Mouse (Mus musculus) neural tube, embryonic 13.5 days (tissue): Measurements from ENCODE around the gene Zfp429. TPM values are rescaled to one million over a fixed set of nuclear protein-coding genes. Genes with fewer than 3 reads are reported as not detected.
"Not testable (repeated sequence)": the region's sequence is repeated elsewhere in the genome, so short reads cannot be mapped to it uniquely, and the experiment has no call there.

Experiments
- ATAC-seq: fragments of 200-750 bp; cut with Nextera tagmentation; 2 replicates; pipeline ENCODE4 v1.8.0; 2017; ENCODE audit warnings: low read depth, mild to moderate bottlenecking, moderate TSS enrichment, moderate library complexity
- H3K27ac ChIP-seq: fragments of 300-500 bp; sonication (generic); replicated peaks from 2 replicates; pipeline ENCODE4 v1.5.1; 2015; ENCODE audit warnings: moderate library complexity, mild to moderate bottlenecking, inconsistent platforms
- H3K27me3 ChIP-seq: fragments of 300-500 bp; sonication (generic); 2 replicates; pipeline ENCODE4 v1.6.1; 2015; ENCODE audit warnings: mild to moderate bottlenecking, inconsistent platforms
- H3K36me3 ChIP-seq: fragments of 300-500 bp; sonication (generic); 2 replicates; pipeline ENCODE4 v1.6.1; 2015; ENCODE audit warnings: mild to moderate bottlenecking, inconsistent platforms
- H3K4me1 ChIP-seq: fragments of 300-500 bp; sonication (generic); replicated peaks from 2 replicates; pipeline ENCODE4 v1.6.1; 2015; ENCODE audit warnings: inconsistent platforms
- H3K4me2 ChIP-seq: fragments of 300-500 bp; sonication (generic); 2 replicates; pipeline ENCODE4 v1.6.1; 2015; ENCODE audit warnings: inconsistent platforms, mild to moderate bottlenecking, moderate library complexity
- H3K4me3 ChIP-seq: fragments of 300-500 bp; sonication (generic); 2 replicates; pipeline ENCODE4 v1.5.1; 2015; ENCODE audit warnings: mild to moderate bottlenecking, inconsistent platforms
- H3K9ac ChIP-seq: fragments of 300-500 bp; sonication (generic); 2 replicates; pipeline ENCODE4 v1.6.1; 2015; ENCODE audit warnings: moderate library complexity, mild to moderate bottlenecking, inconsistent platforms
- H3K9me3 ChIP-seq: fragments of 300-500 bp; sonication (generic); 2 replicates; pipeline ENCODE4 v1.6.1; 2016; ENCODE audit warnings: inconsistent platforms
- WGBS: fragments of 180-500 bp; shearing (Covaris S2); methylation state at CpG from one replicate; pipeline ENCODE4 v1.1.7; 2015; 5-methylcytosine and 5-hydroxymethylcytosine counted together
- polyA plus RNA-seq: library from polyadenylated mRNA; unstranded; fragments of >200 nt; fragmentation: Nextera tagmentation; extraction: Ambion mirVana; gene quantifications from 2 replicates; pipeline ENCODE4 v1.2.1, GENCODE M21; 2015

Zfp429 gene
- polyA plus RNA-seq, 1 experiment from 2014 or later, result 3.8 TPM

DNA sequence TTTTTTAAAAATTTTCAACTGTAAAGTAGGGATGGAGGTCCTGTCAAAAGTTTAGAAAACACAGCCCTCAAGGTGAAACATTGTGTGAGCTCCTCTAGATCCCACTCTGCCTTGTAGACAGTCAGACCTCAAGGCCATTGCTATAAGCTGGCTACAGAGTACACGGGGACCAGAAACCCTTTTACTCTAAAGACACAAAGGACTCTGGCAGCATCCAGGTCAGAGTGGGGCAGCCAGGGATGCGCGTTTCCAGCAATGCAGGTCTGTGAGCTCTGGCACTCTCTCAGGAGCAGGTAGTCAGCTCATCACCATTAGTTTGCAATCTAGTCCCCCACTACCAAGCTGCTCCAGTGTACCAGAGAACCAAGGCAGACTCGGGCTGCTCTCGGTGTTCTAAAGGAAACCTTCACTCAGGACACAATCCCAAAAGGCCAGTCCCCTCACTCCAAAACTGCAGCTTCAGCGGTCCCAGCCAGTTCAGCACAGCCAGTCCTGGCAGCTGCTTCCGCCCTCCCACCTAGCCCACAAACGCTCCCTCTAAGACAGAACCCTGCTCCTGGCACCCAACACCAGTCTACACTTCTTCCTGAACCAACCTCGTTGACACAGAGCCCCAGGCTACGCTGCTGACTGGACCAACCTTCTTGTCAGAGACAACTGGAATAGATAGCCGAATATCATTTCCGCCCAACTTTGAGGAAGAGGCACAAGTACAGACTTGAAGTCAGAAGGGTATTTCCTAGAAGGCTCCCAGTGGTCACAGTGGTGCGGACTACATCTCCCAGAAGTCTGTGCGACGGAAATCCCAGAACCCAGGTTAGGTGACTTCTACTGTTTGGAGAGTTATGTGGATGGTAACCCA lies 24.3 kb downstream of the Zfp429 start, which contains the start of the genes Gm28041 and Zfp456:
Gene Gm28041 (minus strand): TSS at position 684 of the 862 bp plus-strand sequence.
Gene Zfp456 (minus strand): TSS at position 761 of the 862 bp plus-strand sequence.
- H3K27ac ChIP-seq, H3K27me3 ChIP-seq, H3K9me3 ChIP-seq, H3K36me3 ChIP-seq, H3K4me1 ChIP-seq: not testable (repeated sequence)
- H3K4me3 ChIP-seq, result peak within 1 kb of the TSS; percentile 39
- peak; percentile 92 for ATAC-seq
- peak within 1 kb of the TSS; percentile 43; the same call in 1 of the 2 replicates for H3K9ac ChIP-seq
- H3K4me2 ChIP-seq, result peak within 1 kb of the TSS; percentile 56
- 24% methylated on average over 15 of the region's 15 CpGs for WGBS

DNA sequence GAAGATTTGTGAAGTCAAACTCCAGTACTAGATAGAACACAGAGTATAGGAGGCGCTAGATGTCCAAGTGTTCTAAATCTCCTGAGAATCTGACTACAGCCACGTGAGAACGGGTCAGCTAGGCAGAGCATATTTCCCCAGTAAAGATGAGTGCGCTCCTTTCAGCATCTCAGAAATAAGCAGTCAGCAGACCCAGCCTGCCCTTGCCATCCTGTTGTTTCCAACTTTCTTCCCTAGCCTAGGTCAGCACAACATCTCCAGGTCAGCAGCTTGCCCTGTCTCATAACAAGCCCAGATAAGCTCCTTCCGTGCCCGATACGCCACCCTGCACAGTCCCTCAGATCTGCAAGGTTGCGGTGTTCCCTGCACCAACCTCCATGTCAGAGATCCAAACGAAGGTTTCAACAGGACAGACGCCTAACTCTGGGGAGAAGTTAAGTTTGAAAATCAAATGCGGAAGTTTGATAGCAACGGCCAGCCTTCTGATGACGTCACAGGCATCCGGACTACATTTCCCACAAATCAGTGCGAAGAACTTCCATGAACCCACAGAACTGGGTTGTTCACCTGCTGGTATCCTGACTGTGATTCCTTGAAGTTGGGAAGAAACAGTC lies 39.4 kb downstream of the Zfp429 start, which contains the start of the genes Gm28044 and Zfp953:
Gene Gm28044 (minus strand): TSS at position 406 of the 614 bp plus-strand sequence.
Gene Zfp953 (minus strand): TSS at position 475 of the 614 bp plus-strand sequence.
- H3K4me3 ChIP-seq, result peak within 1 kb of the TSS; percentile 76
- peaks cover 13% of the 10 kb centered on the region for H3K4me1 ChIP-seq
- peak within 1 kb of the TSS; percentile 84 for H3K4me2 ChIP-seq
- no peaks in the 10 kb centered on the region for H3K36me3 ChIP-seq
- peak; percentile 96 for ATAC-seq
- H3K9me3 ChIP-seq, result no peaks in the 10 kb centered on the region
- 0% methylated on average over 15 of the region's 15 CpGs for WGBS
- no peaks in the 10 kb centered on the region for H3K27me3 ChIP-seq
- peak within 1 kb of the TSS; percentile 72 for H3K9ac ChIP-seq
- H3K27ac ChIP-seq, result peak within 1 kb of the TSS; percentile 38; the same call in 1 of the 2 replicates

DNA sequence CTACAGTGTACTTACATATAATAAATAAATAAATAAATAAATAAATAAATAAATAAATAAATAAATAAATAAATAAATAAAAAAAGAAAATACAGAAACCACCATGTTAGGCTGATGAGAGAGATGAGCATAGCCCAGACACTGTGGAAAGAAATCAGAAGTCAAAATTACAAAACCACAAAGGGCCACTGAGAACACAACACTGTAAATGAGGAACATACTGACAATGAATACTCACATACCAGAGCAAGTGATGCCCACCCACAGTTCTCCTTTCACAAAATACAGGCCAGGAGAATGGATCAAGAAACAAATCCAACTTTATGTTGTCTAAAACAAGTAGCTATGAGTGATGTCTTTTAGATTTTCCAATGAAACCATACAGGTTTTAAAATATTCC lies 47.8 kb downstream of the Zfp429 start:
- no peak overlapping the region for H3K4me2 ChIP-seq
- H3K4me1 ChIP-seq, result no peaks in the 10 kb centered on the region
- H3K4me3 ChIP-seq, result no peak overlapping the region
- H3K9me3 ChIP-seq, result no peaks in the 10 kb centered on the region
- ATAC-seq, result no peak
- H3K36me3 ChIP-seq, result no peaks in the 10 kb centered on the region
- no peaks in the 10 kb centered on the region for H3K27me3 ChIP-seq
- no peak overlapping the region for H3K9ac ChIP-seq
- H3K27ac ChIP-seq, result no peak overlapping the region

DNA sequence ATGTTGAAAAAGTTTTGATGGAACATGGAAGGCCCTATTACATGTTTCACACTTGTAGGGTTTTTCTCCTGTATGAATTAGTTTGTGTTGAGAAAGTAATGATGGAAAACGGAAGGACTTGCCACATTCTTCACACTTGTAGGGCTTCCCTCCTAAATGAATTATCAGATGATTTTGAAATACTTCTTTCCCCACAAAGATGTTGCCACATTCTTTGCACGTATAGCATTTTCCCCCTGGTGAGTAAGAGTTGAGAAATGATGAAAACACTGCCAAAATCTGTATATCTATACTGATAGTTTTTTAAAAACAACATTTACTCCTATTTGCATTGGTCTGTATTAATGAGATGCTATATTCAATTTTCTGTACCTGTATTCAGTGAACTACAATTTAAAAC lies 56.2 kb downstream of the Zfp429 start:
- Histone ChIP-seq H3K27me3 (no peaks in the 10 kb centered on the region), H3K4me2 (no peak overlapping the region), H3K27ac (no peak overlapping the region), H3K4me1 (no peaks in the 10 kb centered on the region), H3K9ac (no peak overlapping the region), H3K36me3 (peaks cover 11% of the 10 kb centered on the region; the same call in 1 of the 2 replicates), H3K9me3 (no peaks in the 10 kb centered on the region), H3K4me3 (no peak overlapping the region)
- no peak for ATAC-seq
- WGBS, result 93% methylated on average over 2 of the region's 2 CpGs

Other genes with a start within 250 kb of the Zfp429 start
- 7.1 and 7.5 TPM in 2 replicates for gene Rsl1, start 226.6 kb downstream of the Zfp429 start, polyA plus RNA-seq
- gene Zfp455, start 205.3 kb downstream of the Zfp429 start, polyA plus RNA-seq, result 2.0 and 3.1 TPM in 2 replicates
- 5.1 and 5.9 TPM in 2 replicates for gene Zfp458, start 121.4 kb downstream of the Zfp429 start, polyA plus RNA-seq
- 0.88 and 1.2 TPM in 2 replicates for gene Zfp457, start 93.3 kb downstream of the Zfp429 start, polyA plus RNA-seq
- 1.6 and 2.2 TPM in 2 replicates for gene Zfp595, start 67.2 kb downstream of the Zfp429 start, polyA plus RNA-seq
- not detected in 2 replicates for gene Gm28044, start 39.3 kb downstream of the Zfp429 start, polyA plus RNA-seq
- gene Zfp953, start 39.2 kb downstream of the Zfp429 start, polyA plus RNA-seq, result 0.82 and 1.0 TPM in 2 replicates
- 0.58 TPM in 1 of 2 replicates, not detected in the other for gene Gm28041, start 24.1 kb downstream of the Zfp429 start, polyA plus RNA-seq
- gene Zfp456, start 24.0 kb downstream of the Zfp429 start, polyA plus RNA-seq, result 1.3 and 1.5 TPM in 2 replicates
- 0.73 and 0.91 TPM in 2 replicates for gene Zfp459, start 21.6 kb upstream of the Zfp429 start, polyA plus RNA-seq
- 5.6 and 6.5 TPM in 2 replicates for gene Zfp874a, start 51.8 kb upstream of the Zfp429 start, polyA plus RNA-seq
- gene Zfp874b, start 84.4 kb upstream of the Zfp429 start, polyA plus RNA-seq, result 2.5 TPM in 2 replicates
- 12.8 and 14.2 TPM in 2 replicates for gene Zfp58, start 100.7 kb upstream of the Zfp429 start, polyA plus RNA-seq
- not detected in 2 replicates for gene Gm26965, start 126.3 kb upstream of the Zfp429 start, polyA plus RNA-seq
- gene Zfp87, start 126.4 kb upstream of the Zfp429 start, polyA plus RNA-seq, result 31.8 and 33.5 TPM in 2 replicates
- 14.0 and 15.5 TPM in 2 replicates for gene Zfp748, start 154.0 kb upstream of the Zfp429 start, polyA plus RNA-seq
- 4.5 and 5.0 TPM in 2 replicates for gene Zfp729b, start 209.9 kb upstream of the Zfp429 start, polyA plus RNA-seq
- not detected in 2 replicates for gene Gm49345, start 237.9 kb upstream of the Zfp429 start, polyA plus RNA-seq
- gene Zfp729a, start 238.0 kb upstream of the Zfp429 start, polyA plus RNA-seq, result 2.6 and 2.7 TPM in 2 replicates